Mouse (Mus musculus) gastrocnemius, postnatal 14 days (tissue): Measurements from ENCODE around the gene Kif17. TPM values are rescaled to one million over a fixed set of nuclear protein-coding genes. Genes with fewer than 3 reads are reported as not detected.
"Not testable (repeated sequence)": the region's sequence is repeated elsewhere in the genome, so short reads cannot be mapped to it uniquely, and the experiment has no call there.

Experiments used
- DNase-seq: peaks from one replicate; pipeline ENCODE4 v3.0.0; 2021; ENCODE audit warnings: mixed read lengths
- intact Hi-C: fragments of 180-260 bp; cut with DNase I; formaldehyde crosslinking; loops from one replicate; pipeline ENCODE4 v1.15.1; 2025; ENCODE audit warnings: low total_unique reads
- total RNA-seq, 2 experiments: library from RNA; stranded (reverse); gene quantifications; 2 replicates each; pipeline ENCODE4 v1.2.3; 2021

Gene Kif17
- total RNA-seq, 2 experiments from 2014 or later: not detected

GRCm38 (mm10) chr4:138307739-138308138 lies 57.5 kb downstream of the Kif17 start:
- intact Hi-C loops: no loop called here
- no peak for DNase-seq

- DNase-seq: no peak
- intact Hi-C loops: no loop called here
These were observed 60.2 kb downstream of the Kif17 start for GRCm38 (mm10) chr4:138310311-138310910.

GRCm38 (mm10) chr4:138311595-138311994 lies 61.4 kb downstream of the Kif17 start:
- DNase-seq: no peak
- intact Hi-C loops: no loop called here

GRCm38 (mm10) chr4:138312105-138312504 lies 61.9 kb downstream of the Kif17 start:
- no peak for DNase-seq
- intact Hi-C loops: no loop called here

- no peak for DNase-seq
These were observed 62.8 kb downstream of the Kif17 start for GRCm38 (mm10) chr4:138313021-138313420.

GRCm38 (mm10) chr4:138313795-138314194 lies 63.6 kb downstream of the Kif17 start:
- DNase-seq: no peak
- intact Hi-C loops: no loop called here

More at GRCm38 (mm10) chr4:138313021-138313420, 62.8 kb downstream of the Kif17 start:
- intact Hi-C loops: no loop called here

GRCm38 (mm10) chr4:138315781-138316180 lies 65.5 kb downstream of the Kif17 start:
- DNase-seq: no peak
- intact Hi-C loops: no loop called here

- intact Hi-C loops: no loop called here
- no peak for DNase-seq
These were observed 66.1 kb downstream of the Kif17 start for GRCm38 (mm10) chr4:138316369-138316768.

GRCm38 (mm10) chr4:138318509-138319266 lies 68.5 kb downstream of the Kif17 start:
- no peak for DNase-seq
- intact Hi-C loops: no loop called here

- intact Hi-C loops: no loop called here
- DNase-seq: peak; percentile 79
These were observed 69.3 kb downstream of the Kif17 start for GRCm38 (mm10) chr4:138319508-138319907.

GRCm38 (mm10) chr4:138320711-138321110 lies 70.5 kb downstream of the Kif17 start:
- DNase-seq: no peak
- intact Hi-C loops: no loop called here

GRCm38 (mm10) chr4:138321488-138321887 lies 71.3 kb downstream of the Kif17 start:
- intact Hi-C loops: no loop called here
- no peak for DNase-seq

GRCm38 (mm10) chr4:138322692-138323091 lies 72.5 kb downstream of the Kif17 start:
- no peak for DNase-seq
- intact Hi-C loops: no loop called here

- intact Hi-C loops: no loop called here
- DNase-seq: no peak
These were observed 73.5 kb downstream of the Kif17 start for GRCm38 (mm10) chr4:138323753-138324152.

- intact Hi-C loops: no loop called here
- no peak for DNase-seq
These were observed 74.2 kb downstream of the Kif17 start for GRCm38 (mm10) chr4:138324451-138324850.

- peak; percentile 99 for DNase-seq
- intact Hi-C loops: loop anchor here (5.0 kb wide), 1 partner anchor 97 kb away; no protein-coding TSS in a partner anchor
These were observed 75.3 kb downstream of the Kif17 start for GRCm38 (mm10) chr4:138325466-138326076.

GRCm38 (mm10) chr4:138326077-138326695 lies 76.0 kb downstream of the Kif17 start, which contains the start of gene Pink1:
TSS of gene Pink1 (minus strand) at chr4:138326307.
- intact Hi-C loops: loop anchor here (5.0 kb wide), 1 partner anchor 96 kb away; no protein-coding TSS in a partner anchor
- DNase-seq: peak; percentile 92

GRCm38 (mm10) chr4:138327155-138327554 lies 76.9 kb downstream of the Kif17 start:
- intact Hi-C loops: loop anchor here (5.0 kb wide), 1 partner anchor 95 kb away; no protein-coding TSS in a partner anchor
- not testable (repeated sequence) for DNase-seq

- intact Hi-C loops: loop anchor here (5.0 kb wide), 1 partner anchor 94 kb away; no protein-coding TSS in a partner anchor
- no peak for DNase-seq
These were observed 77.7 kb downstream of the Kif17 start for GRCm38 (mm10) chr4:138327891-138328470.
